Mouse (Mus musculus): ENCODE results near the gene Pcx.

The Pcx gene

GRCm38 (mm10) chr19:4545091-4545490, 34.8 kb downstream of the Pcx start:
- in situ Hi-C loops (cut with MboI; ENCODE audit: unreplicated experiment in 2 of 2) = no loop called here

GRCm38 (mm10) chr19:4545841-4546240, 35.6 kb downstream of the Pcx start:
- in situ Hi-C loops (cut with MboI; ENCODE audit: unreplicated experiment in 2 of 2) = no loop called here

GRCm38 (mm10) chr19:4547801-4548200, 37.5 kb downstream of the Pcx start:
- in situ Hi-C loops (cut with MboI; ENCODE audit: unreplicated experiment in 2 of 2) = no loop called here

- in situ Hi-C loops (cut with MboI; ENCODE audit: unreplicated experiment in 2 of 2) = no loop called here
Measured at GRCm38 (mm10) chr19:4548305-4548883, 38.1 kb downstream of the Pcx start.

- in situ Hi-C loops (cut with MboI; ENCODE audit: unreplicated experiment in 2 of 2) = no loop called here
Measured at GRCm38 (mm10) chr19:4554248-4554647, 44.0 kb downstream of the Pcx start.

GRCm38 (mm10) chr19:4555086-4555485, 44.8 kb downstream of the Pcx start:
- in situ Hi-C loops (cut with MboI; ENCODE audit: unreplicated experiment in 2 of 2) = no loop called here

- in situ Hi-C loops (cut with MboI; ENCODE audit: unreplicated experiment in 2 of 2) = no loop called here
Measured at GRCm38 (mm10) chr19:4556787-4557186, 46.5 kb downstream of the Pcx start.

- in situ Hi-C loops (cut with MboI; ENCODE audit: unreplicated experiment in 2 of 2) = no loop called here
Measured at GRCm38 (mm10) chr19:4557796-4558569, 47.7 kb downstream of the Pcx start.

GRCm38 (mm10) chr19:4558570-4558955, 48.3 kb downstream of the Pcx start:
- in situ Hi-C loops (cut with MboI; ENCODE audit: unreplicated experiment in 2 of 2) = no loop called here

- in situ Hi-C loops (cut with MboI; ENCODE audit: unreplicated experiment in 2 of 2) = no loop called here
Measured at GRCm38 (mm10) chr19:4559011-4559410, 48.7 kb downstream of the Pcx start.

- in situ Hi-C loops (cut with MboI; ENCODE audit: unreplicated experiment in 2 of 2) = no loop called here
Measured at GRCm38 (mm10) chr19:4559588-4559987, 49.3 kb downstream of the Pcx start.

GRCm38 (mm10) chr19:4560205-4560604, 49.9 kb downstream of the Pcx start:
- in situ Hi-C loops (cut with MboI; ENCODE audit: unreplicated experiment in 2 of 2) = no loop called here

- in situ Hi-C loops (cut with MboI; ENCODE audit: unreplicated experiment in 2 of 2) = no loop called here
Measured at GRCm38 (mm10) chr19:4565678-4566077, 55.4 kb downstream of the Pcx start.

GRCm38 (mm10) chr19:4566880-4567279, 56.6 kb downstream of the Pcx start:
- in situ Hi-C loops (cut with MboI; ENCODE audit: unreplicated experiment in 2 of 2) = no loop called here

- in situ Hi-C loops (cut with MboI; ENCODE audit: unreplicated experiment in 2 of 2) = no loop called here
Measured at GRCm38 (mm10) chr19:4567665-4568064, 57.4 kb downstream of the Pcx start.

- in situ Hi-C loops (cut with MboI; ENCODE audit: unreplicated experiment in 2 of 2) = no loop called here
Measured at GRCm38 (mm10) chr19:4568832-4569231, 58.6 kb downstream of the Pcx start.

GRCm38 (mm10) chr19:4569356-4570236, 59.3 kb downstream of the Pcx start:
- in situ Hi-C loops (cut with MboI; ENCODE audit: unreplicated experiment in 2 of 2) = loop anchor here in 1 of 2 experiments (10.0 kb wide), 1 partner anchor 75 kb away; the partner anchor contains the start of gene 2010003K11Rik

- in situ Hi-C loops (cut with MboI; ENCODE audit: unreplicated experiment in 2 of 2) = loop anchor here in 1 of 2 experiments (10.0 kb wide), 1 partner anchor 75 kb away; the partner anchor contains the start of gene 2010003K11Rik
Measured at GRCm38 (mm10) chr19:4570237-4570613, 60.0 kb downstream of the Pcx start.

GRCm38 (mm10) chr19:4570815-4571214, 60.5 kb downstream of the Pcx start:
- in situ Hi-C loops (cut with MboI; ENCODE audit: unreplicated experiment in 2 of 2) = loop anchor here in 1 of 2 experiments (10.0 kb wide), 1 partner anchor 76 kb away; the partner anchor contains the start of gene 2010003K11Rik

GRCm38 (mm10) chr19:4571658-4572057, 61.4 kb downstream of the Pcx start:
- in situ Hi-C loops (cut with MboI; ENCODE audit: unreplicated experiment in 2 of 2) = loop anchor here in 1 of 2 experiments (10.0 kb wide), 1 partner anchor 77 kb away; the partner anchor contains the start of gene 2010003K11Rik

GRCm38 (mm10) chr19:4572061-4572460, 61.8 kb downstream of the Pcx start:
- in situ Hi-C loops (cut with MboI; ENCODE audit: unreplicated experiment in 2 of 2) = loop anchor here in 1 of 2 experiments (10.0 kb wide), 1 partner anchor 77 kb away; the partner anchor contains the start of gene 2010003K11Rik
